ENCODE assay signal across 34 mouse cellular contexts in genomic region chr15:73908246-73908645, GRCm38 (mm10).
"Had no signal": no experiment of that assay in that cellular context is flagged by ENCODE, and none has a peak within 500 bp of the region (broad histone marks: within the 10 kb centered on the region; RNA-seq: fewer than 3 reads in every experiment).

No protein-coding gene starts in this region.

- ATAC-seq: hindbrain, postnatal 0 days; inflammation-experienced regulatory T-cells, adult 6 months; intestine, embryonic 15.5 days; intestine, embryonic 16.5 days; intestine, postnatal 0 days had no signal

- H3K27ac ChIP-seq: heart, embryonic 10.5 days; heart, embryonic 13.5 days; heart, embryonic 15.5 days; hindbrain, embryonic 12.5 days; hindbrain, embryonic 13.5 days; hindbrain, embryonic 14.5 days; hindbrain, embryonic 15.5 days; hindbrain, postnatal 0 days; intestine, embryonic 15.5 days; kidney, embryonic 15.5 days; kidney, postnatal 0 days; layer of hippocampus, adult 2 months; left cerebral cortex, adult 2 months had no signal

- H3K4me3 ChIP-seq: heart, embryonic 10.5 days; heart, embryonic 12.5 days; heart, embryonic 13.5 days; heart, embryonic 15.5 days; hindbrain, embryonic 12.5 days; hindbrain, embryonic 13.5 days; hindbrain, embryonic 15.5 days; intestine, embryonic 15.5 days; kidney, embryonic 15.5 days; layer of hippocampus, adult 2 months; left cerebral cortex, adult 2 months had no signal

- H3K9me3 ChIP-seq: heart, embryonic 10.5 days; heart, embryonic 12.5 days; heart, embryonic 13.5 days; heart, embryonic 15.5 days; hindbrain, embryonic 13.5 days; hindbrain, embryonic 15.5 days; intestine, embryonic 15.5 days; kidney, embryonic 15.5 days had no signal

- H3K36me3 ChIP-seq: heart, embryonic 10.5 days; heart, embryonic 12.5 days; heart, embryonic 13.5 days; heart, embryonic 15.5 days; hindbrain, embryonic 12.5 days; hindbrain, embryonic 13.5 days; hindbrain, embryonic 15.5 days; intestine, embryonic 15.5 days; kidney, embryonic 15.5 days had no signal

- DNase-seq: heart, postnatal 10 days; heart, postnatal 14 days; heart, postnatal 36 days; heart, postnatal 4 days; kidney, adult 11 months; kidney, adult 18-20 months; kidney, adult 2 months; kidney, adult 8-10 months; kidney, adult 9 months; kidney, postnatal 10 days; kidney, postnatal 14 days; kidney, postnatal 25 days; kidney, postnatal 36 days; kidney, postnatal 4 days; layer of hippocampus, adult 9-11 months; layer of hippocampus, postnatal 36 days had no signal

- H3K9ac ChIP-seq: heart, embryonic 12.5 days; heart, embryonic 13.5 days; heart, embryonic 15.5 days; hindbrain, embryonic 12.5 days; hindbrain, embryonic 13.5 days; hindbrain, embryonic 14.5 days; hindbrain, embryonic 15.5 days; intestine, embryonic 15.5 days; kidney, embryonic 15.5 days had no signal

- H3K27me3 ChIP-seq: heart, embryonic 12.5 days; heart, embryonic 15.5 days; hindbrain, embryonic 12.5 days; hindbrain, embryonic 13.5 days; hindbrain, embryonic 15.5 days; intestine, embryonic 15.5 days; kidney, embryonic 15.5 days had no signal

- H3K4me2 ChIP-seq: heart, embryonic 11.5 days; heart, embryonic 12.5 days; heart, embryonic 13.5 days; heart, embryonic 15.5 days; hindbrain, embryonic 12.5 days; hindbrain, embryonic 13.5 days; hindbrain, embryonic 14.5 days; hindbrain, embryonic 15.5 days; intestine, embryonic 15.5 days; kidney, embryonic 15.5 days had no signal

- H3K4me1 ChIP-seq: heart, embryonic 10.5 days; heart, embryonic 12.5 days; heart, embryonic 15.5 days; hindbrain, embryonic 12.5 days; hindbrain, embryonic 13.5 days; hindbrain, embryonic 15.5 days; intestine, embryonic 15.5 days; kidney, embryonic 15.5 days had no signal
